Comparison of ENCODE assay signal across 8 mouse cellular contexts in genomic region chr4:140592217-140592759, GRCm38 (mm10).
A peak's percentile ranks its signal among the peaks of the same experiment; 100 is the strongest.
DNase-seq lines count a peak whose midpoint lies in the region; ATAC-seq lines count a peak whose summit lies in the region.

No protein-coding gene starts in this region.

- no peaks in the 10 kb centered on the region for H3K27me3 ChIP-seq in kidney, embryonic 15.5 days
- no peaks in the 10 kb centered on the region for H3K27me3 ChIP-seq in liver, embryonic 11.5 days (replicated peaks; ENCODE audit: control insufficient read depth, insufficient read depth, low read length)
- H3K27me3 ChIP-seq in neural tube, embryonic 14.5 days (ENCODE audit: control insufficient read depth, insufficient read depth, low read length): no peaks in the 10 kb centered on the region

- H3K4me1 ChIP-seq in kidney, embryonic 15.5 days: peaks cover 19% of the 10 kb centered on the region
- no peaks in the 10 kb centered on the region for H3K4me1 ChIP-seq in liver, embryonic 11.5 days (replicated peaks; ENCODE audit: control insufficient read depth, insufficient read depth, low read length)
- H3K4me1 ChIP-seq in neural tube, embryonic 14.5 days (ENCODE audit: control insufficient read depth, insufficient read depth, low read length): 0 out of 2 replicates have a peak, but pooled peaks cover 9% of the 10 kb centered on the region

- WGBS in kidney, embryonic 15.5 days: 22% methylated on average over 11 of the region's 11 CpGs
- WGBS in liver, embryonic 11.5 days: 24% methylated on average over 11 of the region's 11 CpGs
- 24% methylated on average over 11 of the region's 11 CpGs for WGBS in neural tube, embryonic 14.5 days

- peak overlapping the region; percentile 86 for H3K27ac ChIP-seq in kidney, embryonic 15.5 days
- no peak overlapping the region for H3K27ac ChIP-seq in liver, embryonic 11.5 days (ENCODE audit: low read depth, low read length)
- 0 out of 2 replicates have a peak overlapping the region, but pooled peaks have one; percentile 23 for H3K27ac ChIP-seq in neural tube, embryonic 14.5 days (ENCODE audit: low read depth, low read length)

- no peak overlapping the region for H3K4me3 ChIP-seq in kidney, embryonic 15.5 days (replicated peaks)
- H3K4me3 ChIP-seq in liver, embryonic 11.5 days (ENCODE audit: low read depth, low read length): no peak overlapping the region
- H3K4me3 ChIP-seq in neural tube, embryonic 14.5 days (ENCODE audit: low read depth, low read length): no peak overlapping the region

- no peak overlapping the region for H3K9ac ChIP-seq in kidney, embryonic 15.5 days
- H3K9ac ChIP-seq in liver, embryonic 11.5 days (ENCODE audit: low read depth, low read length): no peak overlapping the region
- H3K9ac ChIP-seq in neural tube, embryonic 14.5 days (replicated peaks; ENCODE audit: low read depth, low read length): no peak overlapping the region

- H3K9me3 ChIP-seq in kidney, embryonic 15.5 days (replicated peaks): peaks cover 11% of the 10 kb centered on the region; the same call in 1 of the 2 replicates
- H3K9me3 ChIP-seq in liver, embryonic 11.5 days (ENCODE audit: control insufficient read depth, low read length): no peaks in the 10 kb centered on the region
- H3K9me3 ChIP-seq in neural tube, embryonic 14.5 days (ENCODE audit: control insufficient read depth, low read length): no peaks in the 10 kb centered on the region; the same call in 1 of the 2 replicates

- no peak for ATAC-seq in kidney, embryonic 15.5 days (replicated peaks; ENCODE audit: low FRiP score)
- no peak for ATAC-seq in liver, embryonic 11.5 days (replicated peaks; ENCODE audit: low FRiP score)
- peak; percentile 62; the same call in 1 of the 2 replicates for ATAC-seq in neural tube, embryonic 14.5 days (ENCODE audit: low read depth)

- H3K4me2 ChIP-seq in kidney, embryonic 15.5 days: no peak overlapping the region
- no peak overlapping the region for H3K4me2 ChIP-seq in liver, embryonic 11.5 days
- no peak overlapping the region for H3K4me2 ChIP-seq in neural tube, embryonic 14.5 days (ENCODE audit: low read depth, low read length)

- peaks cover 57% of the 10 kb centered on the region for H3K36me3 ChIP-seq in kidney, embryonic 15.5 days
- H3K36me3 ChIP-seq in liver, embryonic 11.5 days (ENCODE audit: control insufficient read depth, insufficient read depth, low read length): no peaks in the 10 kb centered on the region
- H3K36me3 ChIP-seq in neural tube, embryonic 14.5 days (ENCODE audit: control insufficient read depth, insufficient read depth, low read length): peaks cover 17% of the 10 kb centered on the region; the same call in 1 of the 2 replicates

- DNase-seq in 3134 (ENCODE audit: extremely low read depth, insufficient read length, low spot score): peak; percentile 74
- peak; percentile 70 for DNase-seq in adrenal gland, adult 8-10 months
- DNase-seq in embryo, embryonic 11.5 days (ENCODE audit: low read depth, low spot score): peak; percentile 74
- peak; percentile 85 for DNase-seq in heart, adult 8-10 months (ENCODE audit: low spot score)
- DNase-seq in liver, embryonic 11.5 days (ENCODE audit: low spot score): peak; percentile 80
- peak; percentile 42 for DNase-seq in testis, postnatal 14 days (ENCODE audit: low spot score)
